Mouse (Mus musculus) testis, postnatal 14 days (tissue): ENCODE results near the gene Fcrls.

Experiments used
- DNase-seq: peaks from one replicate; pipeline ENCODE4 v3.0.0; 2021; ENCODE audit warnings: low spot score

Fcrls gene

GRCm38 (mm10) chr3:87263436-87263835 lies at the start of gene Fcrls:
TSS of gene Fcrls (minus strand) at chr3:87263738.
- no peak for DNase-seq

- no peak for DNase-seq
Observed at GRCm38 (mm10) chr3:87309922-87310321, 46.4 kb upstream of the Fcrls start.

GRCm38 (mm10) chr3:87299901-87300300 lies 36.4 kb upstream of the Fcrls start:
- DNase-seq, result no peak

GRCm38 (mm10) chr3:87274372-87274771 lies 10.8 kb upstream of the Fcrls start:
- DNase-seq, result no peak

GRCm38 (mm10) chr3:87266581-87266980 lies 3.0 kb upstream of the Fcrls start:
- no peak for DNase-seq

- DNase-seq, result no peak
Observed at GRCm38 (mm10) chr3:87255239-87255638, 8.3 kb downstream of the Fcrls start.

GRCm38 (mm10) chr3:87249571-87249970 lies 14.0 kb downstream of the Fcrls start:
- DNase-seq, result no peak

GRCm38 (mm10) chr3:87247292-87247691 lies 16.2 kb downstream of the Fcrls start:
- no peak for DNase-seq

- DNase-seq, result no peak
Observed at GRCm38 (mm10) chr3:87243654-87244053, 19.9 kb downstream of the Fcrls start.

GRCm38 (mm10) chr3:87240909-87241308 lies 22.6 kb downstream of the Fcrls start:
- DNase-seq, result no peak

GRCm38 (mm10) chr3:87223636-87224035 lies 39.9 kb downstream of the Fcrls start:
- no peak for DNase-seq

GRCm38 (mm10) chr3:87222346-87222745 lies 41.2 kb downstream of the Fcrls start:
- no peak for DNase-seq

GRCm38 (mm10) chr3:87215176-87215575 lies 48.4 kb downstream of the Fcrls start:
- DNase-seq, result no peak

- no peak for DNase-seq
Observed at GRCm38 (mm10) chr3:87214221-87214864, 49.2 kb downstream of the Fcrls start.

- no peak for DNase-seq
Observed at GRCm38 (mm10) chr3:87206336-87207075, 57.0 kb downstream of the Fcrls start.
